Mouse (Mus musculus) hematopoietic stem cell, adult 5-6 weeks (primary cell): ENCODE measurements at regions not wholly inside any gene's neighbourhood (a gene's known extent, or its start where the extent isn't known, plus 50 kb on each side); places are given as distances from the start of the nearest gene placed in this dataset.

ENCODE experiments used
- ATAC-seq, 2 experiments: fragments of 125-278 bp in 1 of 2; replicated peaks in 1 of 2; 2 replicates each; pipeline ENCODE4 v1.8.0; 2016 to 2017; ENCODE audit warnings: inconsistent platforms in 2 of 2, mild to moderate bottlenecking in 2 of 2, moderate number of reproducible peaks in 2 of 2, low read depth in 1 of 2, moderate TSS enrichment in 1 of 2; ENCODE audit not compliant: low FRiP score in 2 of 2, poor library complexity in 2 of 2, severe bottlenecking in 2 of 2, insufficient read depth in 1 of 2, low TSS enrichment in 1 of 2

DNA sequence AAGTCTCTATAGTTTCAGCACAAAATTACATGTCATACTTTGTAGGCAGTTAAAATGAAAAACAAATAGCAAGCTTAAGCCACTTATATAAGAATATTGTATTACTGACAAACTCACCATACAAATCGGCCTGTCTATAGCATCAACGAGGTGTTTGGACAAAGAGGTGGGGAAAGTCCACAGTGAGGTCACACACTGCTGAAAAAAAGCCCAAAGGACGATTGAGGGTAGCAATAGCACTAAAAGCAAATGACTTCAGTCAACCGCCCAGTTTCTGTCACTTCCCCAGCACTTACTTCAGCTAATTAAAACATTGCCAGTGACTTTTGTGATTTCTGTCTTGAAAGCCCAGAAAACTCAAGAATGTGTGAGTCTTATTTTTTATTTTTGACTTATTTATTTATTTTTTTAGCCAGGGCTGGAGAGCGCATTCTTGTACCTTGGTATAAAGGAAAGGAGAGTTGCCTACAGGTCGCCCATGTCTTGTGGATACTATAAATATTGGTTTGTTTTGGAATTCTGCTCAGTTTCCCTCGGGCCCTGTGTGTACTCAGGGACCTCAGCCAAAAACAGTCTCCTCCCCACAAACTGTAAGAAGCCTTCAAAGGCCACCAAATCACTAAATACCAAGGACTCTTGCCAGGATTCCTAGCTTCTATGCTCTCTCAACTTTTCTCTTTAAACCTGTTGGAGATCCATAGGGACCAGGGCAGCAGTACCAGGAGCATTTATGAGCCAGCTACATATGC is 71.2 kb upstream of the 4933415F23Rik start:
- ATAC-seq: no peak

- no peak for ATAC-seq
Measured at GRCm38 (mm10) chr1:23171336-23171735, 69.3 kb upstream of the 4933415F23Rik start.

GRCm38 (mm10) chr1:23170711-23171110 is 68.7 kb upstream of the 4933415F23Rik start:
- ATAC-seq: no peak

- ATAC-seq: no peak
Measured at GRCm38 (mm10) chr1:23168504-23168903, 66.5 kb upstream of the 4933415F23Rik start.

GRCm38 (mm10) chr1:23163371-23163935 is 61.4 kb upstream of the 4933415F23Rik start:
- no peak for ATAC-seq

DNA sequence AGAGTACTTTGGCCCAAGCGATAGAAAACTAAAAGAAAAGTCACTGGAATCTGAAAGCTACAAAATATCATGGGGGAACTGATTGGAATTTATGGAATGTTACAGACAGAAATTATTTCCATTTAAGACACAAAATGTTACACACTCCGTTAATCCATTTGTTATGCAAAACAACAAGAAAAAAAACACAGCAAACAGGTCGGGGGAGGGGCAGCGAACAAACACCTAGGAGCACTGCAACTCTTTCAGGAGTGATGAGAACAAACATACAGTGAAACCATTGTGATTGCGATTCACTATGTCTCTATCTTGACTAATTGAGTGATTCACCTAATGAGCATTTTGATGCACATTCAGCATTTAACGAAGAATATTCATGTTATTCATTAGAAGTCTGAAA is 60.7 kb upstream of the 4933415F23Rik start:
- ATAC-seq: no peak
